ENCODE assay signal across 8 mouse cellular contexts in genomic region chr4:149840511-149841292, GRCm38 (mm10).
DNase-seq lines count a peak whose midpoint lies in the region; ATAC-seq lines count a peak whose summit lies in the region.

No protein-coding gene starts in this region.

- no peak for ATAC-seq in forebrain, embryonic 14.5 days
- ATAC-seq in forebrain, embryonic 12.5 days (ENCODE audit: low FRiP score): no peak
- peak; percentile 47 for ATAC-seq in heart, embryonic 14.5 days (ENCODE audit: insufficient number of reproducible peaks, insufficient read depth, low FRiP score, low read depth)

- no peak overlapping the region for H3K4me2 ChIP-seq in forebrain, embryonic 14.5 days (ENCODE audit: low read length)
- no peak overlapping the region for H3K4me2 ChIP-seq in forebrain, embryonic 12.5 days
- H3K4me2 ChIP-seq in heart, embryonic 14.5 days (ENCODE audit: low read length): no peak overlapping the region

- intact Hi-C loops in left cerebral cortex, postnatal 10 days (cut with DNase I): no loop called here

- WGBS in forebrain, embryonic 14.5 days: 82% methylated on average over 12 of the region's 12 CpGs
- WGBS in forebrain, embryonic 12.5 days: 86% methylated on average over 12 of the region's 12 CpGs
- 55% methylated on average over 12 of the region's 12 CpGs for WGBS in heart, embryonic 14.5 days

- H3K27ac ChIP-seq in forebrain, embryonic 14.5 days (ENCODE audit: low read depth, low read length): no peak overlapping the region
- no peak overlapping the region for H3K27ac ChIP-seq in forebrain, embryonic 12.5 days
- H3K27ac ChIP-seq in heart, embryonic 14.5 days (replicated peaks in 1 of 2; ENCODE audit: control insufficient read depth in 1 of 2, insufficient read depth in 1 of 2, low read depth in 2 of 2, low read length in 2 of 2): peak overlapping the region; percentile 16 to 44; a peak in 2 of 4 replicates

- H3K4me3 ChIP-seq in forebrain, embryonic 14.5 days (ENCODE audit: low read depth, low read length): no peak overlapping the region
- H3K4me3 ChIP-seq in forebrain, embryonic 12.5 days (replicated peaks): no peak overlapping the region
- no peak overlapping the region for H3K4me3 ChIP-seq in heart, embryonic 14.5 days (ENCODE audit: control insufficient read depth in 1 of 2, insufficient read depth in 1 of 2, low read depth in 1 of 2, low read length in 2 of 2)

- no peaks in the 10 kb centered on the region for H3K9me3 ChIP-seq in forebrain, embryonic 14.5 days (replicated peaks; ENCODE audit: control insufficient read depth, low read length)
- no peaks in the 10 kb centered on the region for H3K9me3 ChIP-seq in forebrain, embryonic 12.5 days
- no peaks in the 10 kb centered on the region for H3K9me3 ChIP-seq in heart, embryonic 14.5 days (ENCODE audit: control insufficient read depth, low read length)

- no peak overlapping the region for H3K9ac ChIP-seq in forebrain, embryonic 14.5 days (ENCODE audit: low read length)
- H3K9ac ChIP-seq in forebrain, embryonic 12.5 days: no peak overlapping the region
- H3K9ac ChIP-seq in heart, embryonic 14.5 days (ENCODE audit: low read length): 0 out of 2 replicates have a peak overlapping the region, but pooled peaks have one; percentile 8

- H3K36me3 ChIP-seq in forebrain, embryonic 14.5 days (ENCODE audit: control insufficient read depth, insufficient read depth, low read length): no peaks in the 10 kb centered on the region
- H3K36me3 ChIP-seq in forebrain, embryonic 12.5 days (replicated peaks): no peaks in the 10 kb centered on the region
- H3K36me3 ChIP-seq in heart, embryonic 14.5 days (ENCODE audit: control insufficient read depth, insufficient read depth, low read length): no peaks in the 10 kb centered on the region

- H3K27me3 ChIP-seq in forebrain, embryonic 14.5 days (replicated peaks; ENCODE audit: control insufficient read depth, insufficient read depth, low read length): no peaks in the 10 kb centered on the region
- H3K27me3 ChIP-seq in forebrain, embryonic 12.5 days: peaks cover 3% of the 10 kb centered on the region
- H3K27me3 ChIP-seq in heart, embryonic 14.5 days (ENCODE audit: control insufficient read depth, insufficient read depth, low read length): no peaks in the 10 kb centered on the region

- DNase-seq in forebrain, embryonic 14.5 days (ENCODE audit: low spot score): peak; percentile 25
- peak; percentile 93 for DNase-seq in fibroblast of lung, adult 2 months (ENCODE audit: low read depth)
- peak; percentile 68 to 75 for DNase-seq in left cerebral cortex, postnatal 10 days (ENCODE audit: extremely low spot score in 1 of 2, low spot score in 2 of 2)
- DNase-seq in right cerebral cortex, postnatal 14 days: peak; percentile 63
- DNase-seq in cerebellum, adult 11 months: no peak
- DNase-seq in kidney, adult 9 months: no peak

- no peaks in the 10 kb centered on the region for H3K4me1 ChIP-seq in forebrain, embryonic 14.5 days (ENCODE audit: control insufficient read depth, insufficient read depth, low read length)
- H3K4me1 ChIP-seq in forebrain, embryonic 12.5 days: no peaks in the 10 kb centered on the region
- H3K4me1 ChIP-seq in heart, embryonic 14.5 days (ENCODE audit: control insufficient read depth in 2 of 2, insufficient read depth in 2 of 2, low read length in 2 of 2): peaks cover 5 to 10% of the 10 kb centered on the region in 2 experiments; a peak in 3 of 4 replicates

Comparison
In these comparisons a context has a peak if more than half of its experiments do, and no peak if none do; other contexts are left out.
1. DNase-seq: peak in forebrain, embryonic 14.5 days (single experiment), fibroblast of lung, adult 2 months (single experiment), left cerebral cortex, postnatal 10 days (2 of 2) and right cerebral cortex, postnatal 14 days (single experiment); none in cerebellum, adult 11 months (single experiment) and kidney, adult 9 months (single experiment).
2. H3K27ac ChIP-seq: peak in heart, embryonic 14.5 days (2 of 2); none in forebrain, embryonic 14.5 days (single experiment) and forebrain, embryonic 12.5 days (single experiment).